Mouse (Mus musculus): Measurements from ENCODE around the gene Aig1.

DNA sequence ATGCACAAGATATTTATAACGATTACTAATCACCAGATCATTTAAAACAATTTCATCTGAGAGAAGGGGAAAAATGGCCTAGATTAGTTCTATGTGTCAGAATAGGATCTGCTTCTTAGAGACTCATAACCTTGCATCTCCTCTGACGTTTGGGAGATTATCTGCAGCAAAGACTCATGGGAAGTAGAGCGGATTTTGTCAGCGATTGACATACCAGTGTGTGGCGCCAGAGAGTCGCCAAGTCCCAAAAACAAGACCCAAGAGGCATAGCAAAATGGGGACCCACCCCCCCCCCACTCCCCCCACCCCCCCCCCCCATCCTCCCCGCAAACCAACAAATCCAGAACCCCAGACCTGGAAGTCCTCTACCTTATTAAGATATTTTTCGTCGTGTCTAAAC is 13.7 kb upstream of the Aig1 start:
- TF ChIP-seq CTCF (IDR thresholded peaks at IDR 0.05; ENCODE audit: low read depth, low read length) (peak; percentile 25), POLR2A (IDR thresholded peaks at IDR 0.05; ENCODE audit: insufficient read depth, low read length) (no peak)
